Mouse (Mus musculus): ENCODE data around the gene Klhl3. TPM values are rescaled to one million over a fixed set of nuclear protein-coding genes. Genes with fewer than 3 reads are reported as not detected.

Gene Klhl3
- polyA plus RNA-seq, 1 experiment: 0.50 TPM

DNA sequence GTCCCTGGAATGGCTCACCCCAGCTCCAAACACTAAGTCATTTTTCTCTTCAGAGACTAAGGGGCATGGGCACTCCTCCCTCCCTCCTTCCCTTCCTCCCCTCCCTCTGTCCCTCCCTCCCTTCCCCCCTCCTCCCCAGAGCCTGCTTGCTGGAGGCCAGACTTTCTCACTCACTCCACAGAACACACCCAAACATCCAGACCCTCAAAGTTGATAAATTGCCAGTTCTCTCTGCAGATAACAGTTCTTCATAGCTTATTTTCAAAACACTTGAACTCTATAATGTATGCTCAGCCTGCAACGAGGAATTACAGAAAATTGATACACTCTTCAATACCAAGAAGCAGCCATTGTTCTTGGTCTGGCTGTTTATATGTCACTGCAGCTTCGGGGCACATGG, 133.3 kb downstream of the Klhl3 start:
- no peak for TF ChIP-seq CTCF (IDR thresholded peaks at IDR 0.05; ENCODE audit: control insufficient read depth, insufficient read depth, low read length)
- TF ChIP-seq POLR2A (IDR thresholded peaks at IDR 0.05; ENCODE audit: borderline replicate concordance, control insufficient read depth, low read depth, low read length): no peak
- 48% methylated on average over 2 of the region's 2 CpGs for WGBS
- no peak overlapping the region for H3K4me3 ChIP-seq (replicated peaks; ENCODE audit: control insufficient read depth, low read depth, low read length)
- no peaks in the 10 kb centered on the region for H3K4me1 ChIP-seq (ENCODE audit: control insufficient read depth, insufficient read depth, low read length)
- no peak overlapping the region for H3K27ac ChIP-seq (ENCODE audit: control insufficient read depth, insufficient read depth, low read depth, low read length, poor library complexity)

DNA sequence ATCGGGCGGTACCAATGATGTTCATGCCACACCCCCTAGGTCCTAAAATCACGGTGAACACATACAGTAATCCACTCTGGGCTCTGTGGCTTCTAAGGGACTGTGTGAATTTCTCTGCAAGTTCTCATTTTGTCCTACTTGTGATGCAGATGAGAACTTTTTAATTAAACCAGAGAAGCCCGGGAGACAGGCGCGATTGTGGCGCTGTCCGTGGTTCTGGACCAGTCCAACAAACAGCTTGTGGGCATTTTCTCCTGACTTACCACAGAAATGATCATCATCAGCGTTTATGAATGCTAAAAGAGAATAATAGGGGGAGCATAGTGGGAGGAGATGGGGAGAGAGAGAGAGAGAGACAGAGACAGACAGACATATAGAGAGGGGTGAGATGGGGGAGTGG, 134.5 kb downstream of the Klhl3 start:
- TF ChIP-seq POLR2A (IDR thresholded peaks at IDR 0.05; ENCODE audit: borderline replicate concordance, control insufficient read depth, low read depth, low read length) (no peak), CTCF (IDR thresholded peaks at IDR 0.05; ENCODE audit: control insufficient read depth, insufficient read depth, low read length) (no peak)
- Histone ChIP-seq H3K4me3 (replicated peaks; ENCODE audit: control insufficient read depth, low read depth, low read length) (no peak overlapping the region), H3K27ac (ENCODE audit: control insufficient read depth, insufficient read depth, low read depth, low read length, poor library complexity) (no peak overlapping the region), H3K4me1 (ENCODE audit: control insufficient read depth, insufficient read depth, low read length) (no peaks in the 10 kb centered on the region)
- WGBS: 26% methylated on average over 9 of the region's 9 CpGs

DNA sequence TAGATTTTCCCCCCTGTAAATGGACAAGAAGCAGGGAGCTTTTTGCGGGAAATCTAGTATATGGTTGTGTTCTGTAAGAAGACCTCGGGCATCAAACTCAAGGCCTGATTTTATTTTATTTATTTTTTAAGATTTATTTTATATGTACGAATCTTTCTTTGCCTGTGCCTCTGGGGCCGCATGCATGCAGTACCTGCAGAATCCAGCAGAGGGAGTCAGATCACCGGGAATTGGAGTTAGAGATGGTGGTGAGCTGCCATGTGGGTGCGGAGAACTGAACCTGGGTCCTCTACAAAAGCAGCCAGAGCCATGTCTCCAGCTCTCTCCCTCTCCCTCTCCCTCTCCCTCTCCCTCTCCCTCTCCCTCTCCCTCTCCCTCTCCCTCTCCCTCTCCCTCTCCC, 135.7 kb downstream of the Klhl3 start:
- H3K4me3 ChIP-seq (replicated peaks; ENCODE audit: control insufficient read depth, low read depth, low read length): no peak overlapping the region
- 77% methylated on average over 6 of the region's 6 CpGs for WGBS
- no peak overlapping the region for H3K27ac ChIP-seq (ENCODE audit: control insufficient read depth, insufficient read depth, low read depth, low read length, poor library complexity)
- no peaks in the 10 kb centered on the region for H3K4me1 ChIP-seq (ENCODE audit: control insufficient read depth, insufficient read depth, low read length)
- TF ChIP-seq CTCF (IDR thresholded peaks at IDR 0.05; ENCODE audit: control insufficient read depth, insufficient read depth, low read length): no peak
- no peak for TF ChIP-seq POLR2A (IDR thresholded peaks at IDR 0.05; ENCODE audit: borderline replicate concordance, control insufficient read depth, low read depth, low read length)

DNA sequence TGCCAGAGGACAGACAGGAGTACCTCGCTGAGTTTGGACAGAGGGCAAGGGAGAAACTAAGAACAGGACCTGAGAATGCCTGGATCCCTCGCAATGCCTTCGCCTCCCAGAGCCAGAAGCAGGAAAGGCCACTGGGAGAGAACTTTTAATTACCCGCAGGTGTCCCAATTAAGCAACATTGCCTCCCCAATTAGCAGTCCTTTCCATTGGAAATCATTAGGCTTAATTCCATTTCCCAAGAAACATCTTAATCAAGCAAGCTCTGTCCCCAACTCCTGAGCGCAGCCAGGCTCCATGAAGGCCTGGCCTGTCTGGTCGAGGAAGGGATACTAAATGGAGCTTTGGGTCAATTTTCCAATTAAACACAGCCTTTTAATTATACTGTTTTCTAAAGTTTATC, 147.7 kb downstream of the Klhl3 start:
- no peak overlapping the region for H3K4me3 ChIP-seq (replicated peaks; ENCODE audit: control insufficient read depth, low read depth, low read length)
- H3K4me1 ChIP-seq (ENCODE audit: control insufficient read depth, insufficient read depth, low read length): no peaks in the 10 kb centered on the region
- 78% methylated on average over 6 of the region's 6 CpGs for WGBS
- no peak for TF ChIP-seq CTCF (IDR thresholded peaks at IDR 0.05; ENCODE audit: control insufficient read depth, insufficient read depth, low read length)
- no peak overlapping the region for H3K27ac ChIP-seq (ENCODE audit: control insufficient read depth, insufficient read depth, low read depth, low read length, poor library complexity)

DNA sequence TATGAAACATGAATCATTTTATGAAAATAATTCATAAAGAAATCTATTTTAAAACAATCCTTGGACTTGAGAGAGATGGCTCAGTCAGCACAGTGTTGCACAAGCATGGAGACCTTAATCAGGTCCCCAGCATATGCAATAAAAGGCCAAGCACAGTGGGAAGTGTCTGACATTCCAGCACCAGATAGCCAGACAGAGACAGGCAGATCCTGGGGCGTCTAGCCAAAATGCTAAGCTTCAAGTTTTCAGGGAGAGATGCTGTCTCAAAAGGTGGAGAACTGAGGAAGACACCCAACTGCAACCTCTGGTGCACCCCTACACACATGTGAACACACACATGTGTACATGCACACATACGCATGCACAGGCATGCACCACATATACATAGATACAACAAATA, 153.1 kb downstream of the Klhl3 start:
- no peak overlapping the region for H3K27ac ChIP-seq (ENCODE audit: control insufficient read depth, insufficient read depth, low read depth, low read length, poor library complexity)
- H3K4me1 ChIP-seq (ENCODE audit: control insufficient read depth, insufficient read depth, low read length): no peaks in the 10 kb centered on the region
- TF ChIP-seq POLR2A (IDR thresholded peaks at IDR 0.05; ENCODE audit: borderline replicate concordance, control insufficient read depth, low read depth, low read length) (no peak), CTCF (IDR thresholded peaks at IDR 0.05; ENCODE audit: control insufficient read depth, insufficient read depth, low read length) (no peak)
- no peak overlapping the region for H3K4me3 ChIP-seq (replicated peaks; ENCODE audit: control insufficient read depth, low read depth, low read length)
- 60% methylated on average over 2 of the region's 2 CpGs for WGBS

DNA sequence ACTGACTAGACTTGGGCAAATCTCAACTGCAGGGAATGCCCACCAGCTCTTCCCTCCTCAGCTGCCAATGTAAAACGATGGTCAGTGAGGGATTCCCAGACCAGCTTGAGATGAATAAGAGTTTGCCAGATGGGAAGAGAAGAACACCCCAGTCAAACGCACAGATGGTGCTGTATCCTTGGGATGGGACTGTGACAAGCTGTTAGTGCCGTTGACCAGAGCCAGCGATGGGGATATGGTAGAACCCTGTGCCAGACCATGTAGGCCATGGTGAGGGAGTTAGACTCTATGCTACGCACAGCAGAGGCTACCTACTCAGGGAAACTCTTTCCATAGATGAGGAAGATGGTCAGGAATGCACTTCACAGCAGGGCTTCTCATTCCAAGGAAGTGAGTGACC, 153.6 kb downstream of the Klhl3 start:
- WGBS: 82% methylated on average over 5 of the region's 5 CpGs
- Histone ChIP-seq H3K4me3 (replicated peaks; ENCODE audit: control insufficient read depth, low read depth, low read length) (no peak overlapping the region), H3K4me1 (ENCODE audit: control insufficient read depth, insufficient read depth, low read length) (no peaks in the 10 kb centered on the region), H3K27ac (ENCODE audit: control insufficient read depth, insufficient read depth, low read depth, low read length, poor library complexity) (no peak overlapping the region)
- TF ChIP-seq POLR2A (IDR thresholded peaks at IDR 0.05; ENCODE audit: borderline replicate concordance, control insufficient read depth, low read depth, low read length) (no peak), CTCF (IDR thresholded peaks at IDR 0.05; ENCODE audit: control insufficient read depth, insufficient read depth, low read length) (no peak)

Other genes with a start within 250 kb of the Klhl3 start
- 0.87 TPM in 1 of 2 replicates, not detected in the other for gene Spock1, start 205.3 kb downstream of the Klhl3 start, polyA plus RNA-seq (2011; ENCODE audit: insufficient read depth, insufficient read length, low replicate concordance, missing spikeins)
- 48.0 and 58.4 TPM in 2 replicates for gene Hnrnpa0, start 15.0 kb upstream of the Klhl3 start, polyA plus RNA-seq (2011; ENCODE audit: insufficient read depth, insufficient read length, low replicate concordance, missing spikeins)
- 42.7 and 86.0 TPM in 2 replicates for gene Idnk, start 44.1 kb upstream of the Klhl3 start, polyA plus RNA-seq (2011; ENCODE audit: insufficient read depth, insufficient read length, low replicate concordance, missing spikeins)
- gene Ubqln1, start 102.1 kb upstream of the Klhl3 start, polyA plus RNA-seq (2011; ENCODE audit: insufficient read depth, insufficient read length, low replicate concordance, missing spikeins): 20.9 and 31.6 TPM in 2 replicates
- gene Gkap1, start 162.1 kb upstream of the Klhl3 start, polyA plus RNA-seq (2011; ENCODE audit: insufficient read depth, insufficient read length, low replicate concordance, missing spikeins): 5.3 and 17.2 TPM in 2 replicates
- gene Kif27, start 245.5 kb upstream of the Klhl3 start, polyA plus RNA-seq (2011; ENCODE audit: insufficient read depth, insufficient read length, low replicate concordance, missing spikeins): not detected in 2 replicates